ENCODE assay signal across 8 mouse cellular contexts in genomic region chr9:110466179-110466578, GRCm38 (mm10). TPM values are rescaled to one million over a fixed set of nuclear protein-coding genes. Genes with fewer than 3 reads are reported as not detected.
DNase-seq lines count a peak whose midpoint lies in the region; TF ChIP-seq lines count a peak whose summit lies in the region.
"Had no signal": no experiment of that assay in that cellular context is flagged by ENCODE, and none has a peak within 500 bp of the region (broad histone marks: within the 10 kb centered on the region; RNA-seq: fewer than 3 reads in every experiment).

No protein-coding gene starts in this region.

- no peak overlapping the region for H3K27ac ChIP-seq in left cerebral cortex, adult 2 months
- no peak overlapping the region for H3K27ac ChIP-seq in thymus, adult 2 months (ENCODE audit: control insufficient read depth, insufficient read depth, low read length)

- H3K36me3 ChIP-seq in thymus, adult 2 months (ENCODE audit: control insufficient read depth, insufficient read depth, low read length) = no peaks in the 10 kb centered on the region

- WGBS in lung, adult 2 months = 85% methylated on average over 3 of the region's 3 CpGs
- 93% methylated on average over 3 of the region's 3 CpGs for WGBS in thymus, adult 2 months

- intact Hi-C loops in left cerebral cortex, adult 2 months (cut with DNase I) = no loop called here

- TF ChIP-seq CTCF in left cerebral cortex, adult 2 months (IDR thresholded peaks at IDR 0.05) = peak; percentile 41
- peak; percentile 56 for TF ChIP-seq CTCF in lung, adult 2 months (IDR thresholded peaks at IDR 0.05; ENCODE audit: insufficient read depth, low read length)
- TF ChIP-seq CTCF in thymus, adult 2 months (IDR thresholded peaks at IDR 0.05; ENCODE audit: borderline replicate concordance, control insufficient read depth, extremely low read depth, insufficient read depth, low read length, poor library complexity) = no peak

- H3K27me3 ChIP-seq in thymus, adult 2 months (ENCODE audit: control insufficient read depth, insufficient read depth, low read length) = no peaks in the 10 kb centered on the region

- no peak for DNase-seq in left cerebral cortex, adult 2 months (ENCODE audit: extremely low spot score in 1 of 2, low spot score in 2 of 2)
- DNase-seq in left cerebral cortex, adult 18-20 months (ENCODE audit: low spot score in 2 of 2) = no peak
- DNase-seq in NIH3T3 (ENCODE audit: low read depth) = peak; percentile 23
- DNase-seq in lung, adult 2 months = peak; percentile 32
- DNase-seq in thymus, adult 2 months = peak; percentile 56
- DNase-seq in layer of hippocampus, postnatal 36 days = no peak
- no peak for DNase-seq in layer of hippocampus, adult 9-11 months

- no peak overlapping the region for H3K4me3 ChIP-seq in left cerebral cortex, adult 2 months
- no peak overlapping the region for H3K4me3 ChIP-seq in lung, adult 2 months (replicated peaks; ENCODE audit: extremely low read depth, low read depth, low read length)
- no peak overlapping the region for H3K4me3 ChIP-seq in thymus, adult 2 months (ENCODE audit: control insufficient read depth, insufficient read depth, low read length)

- no peak for TF ChIP-seq POLR2A in lung, adult 2 months (IDR thresholded peaks at IDR 0.05; ENCODE audit: borderline replicate concordance, extremely low read depth, low read depth, low read length)
- no peak for TF ChIP-seq POLR2A in thymus, adult 2 months (IDR thresholded peaks at IDR 0.05; ENCODE audit: control insufficient read depth, extremely low read depth, insufficient read depth, low read length, poor library complexity)

- no peaks in the 10 kb centered on the region for H3K4me1 ChIP-seq in lung, adult 2 months (ENCODE audit: control insufficient read depth, insufficient read depth, low read length)
- peaks cover 15% of the 10 kb centered on the region for H3K4me1 ChIP-seq in thymus, adult 2 months (replicated peaks; ENCODE audit: control insufficient read depth, insufficient read depth, low read length)

RNA-seq across cellular contexts. Expression of gene Klhl18, which starts 10.3 kb away (rescaled TPM):
- 10 to 100 TPM; 27.4 to 28.3 TPM for total RNA-seq in left cerebral cortex, adult 2 months (2021)
- 10 to 100 TPM; 30.0 to 30.6 TPM for total RNA-seq in left cerebral cortex, adult 18-20 months (2021)
- polyA plus RNA-seq in lung, adult 2 months (2012; rRNA removed) = 19.2 and 21.1 TPM in 2 replicates
- polyA plus RNA-seq in thymus, adult 2 months (2012; rRNA removed) = 19.0 and 21.2 TPM in 2 replicates
- 10 to 100 TPM; 24.0 to 25.8 TPM for total RNA-seq in layer of hippocampus, postnatal 36 days (2021)

RNA-seq across cellular contexts. Expression of gene Kif9, which starts 10.6 kb away (rescaled TPM):
- 1 to 10 TPM; 3.8 to 4.4 TPM for total RNA-seq in left cerebral cortex, adult 2 months (2021)
- total RNA-seq in left cerebral cortex, adult 18-20 months (2021) = 1 to 10 TPM; 3.6 to 5.3 TPM
- 2.9 and 5.8 TPM in 2 replicates for polyA plus RNA-seq in lung, adult 2 months (2012; rRNA removed)
- polyA plus RNA-seq in thymus, adult 2 months (2012; rRNA removed) = 0.90 and 1.6 TPM in 2 replicates
- 1 to 10 TPM; 3.0 to 3.8 TPM for total RNA-seq in layer of hippocampus, postnatal 36 days (2021)

RNA-seq across cellular contexts. Expression of gene Ngp, which starts 46.6 kb away (rescaled TPM):
- under 1 TPM in 1 of 2 experiments, not detected in 1; 0.57 TPM for total RNA-seq in left cerebral cortex, adult 2 months (2021)
- total RNA-seq in left cerebral cortex, adult 18-20 months (2021) = under 1 TPM in 1 of 2 experiments, not detected in 1; 0.51 TPM
- polyA plus RNA-seq in lung, adult 2 months (2012; rRNA removed) = 0.36 and 3.4 TPM in 2 replicates
- polyA plus RNA-seq in thymus, adult 2 months (2012; rRNA removed) = 10.6 and 19.4 TPM in 2 replicates
- total RNA-seq in layer of hippocampus, postnatal 36 days (2021) = not detected
- total RNA-seq: heart, adult 18-20 months had no signal

RNA-seq across cellular contexts. Expression of gene Ptpn23, which starts 58.2 kb away (rescaled TPM):
- 10 to 100 TPM; 63.6 to 64.1 TPM for total RNA-seq in left cerebral cortex, adult 2 months (2021)
- 10 to 100 TPM; 53.1 to 55.5 TPM for total RNA-seq in left cerebral cortex, adult 18-20 months (2021)
- polyA plus RNA-seq in lung, adult 2 months (2012; rRNA removed) = 24.9 and 34.0 TPM in 2 replicates
- polyA plus RNA-seq in thymus, adult 2 months (2012; rRNA removed) = 46.4 and 59.4 TPM in 2 replicates
- total RNA-seq in layer of hippocampus, postnatal 36 days (2021) = 10 to 100 TPM; 53.5 to 54.3 TPM

Comparison
In these comparisons a context has a peak if more than half of its experiments do, and no peak if none do; other contexts are left out.
1. DNase-seq: peak in NIH3T3 (single experiment), lung, adult 2 months (single experiment) and thymus, adult 2 months (single experiment); none in left cerebral cortex, adult 2 months (0 of 2), left cerebral cortex, adult 18-20 months (0 of 2), layer of hippocampus, postnatal 36 days (0 of 2) and layer of hippocampus, adult 9-11 months (single experiment).